Mouse (Mus musculus) small intestine, adult 2 months (tissue): ENCODE results near the gene Rsph3b.
"Not testable (repeated sequence)": the region's sequence is repeated elsewhere in the genome, so short reads cannot be mapped to it uniquely, and the experiment has no call there.

Experiments
- CTCF ChIP-seq: fragments of 200-500 bp; IDR thresholded peaks from 2 replicates; pipeline ENCODE4 v1.5.1; 2012; ENCODE audit warnings: low read depth, mild to moderate bottlenecking, control low read depth, inconsistent platforms, low read length, moderate library complexity, mixed read lengths; ENCODE audit not compliant: insufficient replicate concordance, insufficient read length; ENCODE audit errors: extremely low read depth
- POLR2A ChIP-seq: fragments of 200-500 bp; IDR thresholded peaks from 2 replicates; pipeline ENCODE4 v1.6.1; 2012; ENCODE audit warnings: low read depth, mild to moderate bottlenecking, control low read depth, inconsistent platforms, low read length, moderate library complexity

- not testable (repeated sequence) for TF ChIP-seq CTCF, POLR2A
Observed at GRCm38 (mm10) chr17:6931625-6932024, 16.9 kb downstream of the Rsph3b start.
